Mouse (Mus musculus): ENCODE results near the gene Mtus2.

- TF ChIP-seq MAX (IDR thresholded peaks at IDR 0.05; ENCODE audit: low read length) = no peak
- TF ChIP-seq POLR2A (IDR thresholded peaks at IDR 0.05; ENCODE audit: control insufficient read depth in 1 of 2, insufficient read depth in 1 of 2, low read depth in 1 of 2, low read length in 2 of 2, poor library complexity in 1 of 2) = no peak
- no peak for TF ChIP-seq USF1 (IDR thresholded peaks at IDR 0.05; ENCODE audit: low read depth, low read length)
- no peak for TF ChIP-seq CHD1 (IDR thresholded peaks at IDR 0.05; ENCODE audit: low read depth, low read length)
- TF ChIP-seq NRF1 (IDR thresholded peaks at IDR 0.05; ENCODE audit: insufficient read depth, low read depth, low read length, poor library complexity, severe bottlenecking) = no peak
Observed at GRCm38 (mm10) chr5:148185898-148186297, 228.8 kb downstream of the Mtus2 start.
